Mouse (Mus musculus) E14TG2a.4 (cell line): Measurements from ENCODE around the gene Myof.

Source experiments
- CTCF ChIP-seq: conservative IDR thresholded peaks from 2 replicates; pipeline ENCODE4 v1.5.1; 2014; ENCODE audit warnings: low read length
- POU5F1 ChIP-seq: IDR thresholded peaks from 2 replicates; pipeline ENCODE4 v1.6.1; 2014; ENCODE audit warnings: low read length, borderline replicate concordance

GRCm38 (mm10) chr19:37992184-37992554 is 51.2 kb downstream of the Myof start:
- TF ChIP-seq CTCF: no peak
- no peak for TF ChIP-seq POU5F1
